Mouse (Mus musculus): ENCODE measurements at regions not wholly inside any gene's neighbourhood (a gene's known extent, or its start where the extent isn't known, plus 50 kb on each side); places are given as distances from the start of the nearest gene placed in this dataset.
"Not testable (repeated sequence)": the region's sequence is repeated elsewhere in the genome, so short reads cannot be mapped to it uniquely, and the experiment has no call there.

GRCm38 (mm10) chr3:56980593-56981304, 321.0 kb downstream of the Tm4sf1 start:
- no peak for DNase-seq (ENCODE audit: low spot score)

- no peak for DNase-seq (ENCODE audit: low spot score)
Observed at GRCm38 (mm10) chr3:56966008-56966407, 335.8 kb downstream of the Tm4sf1 start.

GRCm38 (mm10) chr3:56965444-56965843, 336.3 kb downstream of the Tm4sf1 start:
- no peak for DNase-seq (ENCODE audit: low spot score)

GRCm38 (mm10) chr3:56964156-56964555, 337.6 kb downstream of the Tm4sf1 start:
- DNase-seq (ENCODE audit: low spot score), result no peak

- no peak for DNase-seq (ENCODE audit: low spot score)
Observed at GRCm38 (mm10) chr3:56963251-56963650, 338.5 kb downstream of the Tm4sf1 start.

- no peak for DNase-seq (ENCODE audit: low spot score)
Observed at GRCm38 (mm10) chr3:56962248-56963013, 339.4 kb downstream of the Tm4sf1 start.

- DNase-seq (ENCODE audit: low spot score), result no peak
Observed at GRCm38 (mm10) chr3:56956978-56957377, 344.8 kb downstream of the Tm4sf1 start.

- DNase-seq (ENCODE audit: low spot score), result no peak
Observed at GRCm38 (mm10) chr3:56955799-56956121, 346.0 kb downstream of the Tm4sf1 start.

GRCm38 (mm10) chr3:56955098-56955798, 346.5 kb downstream of the Tm4sf1 start:
- DNase-seq (ENCODE audit: low spot score), result no peak

GRCm38 (mm10) chr3:56942557-56942956, 359.2 kb downstream of the Tm4sf1 start:
- DNase-seq (ENCODE audit: low spot score), result not testable (repeated sequence)

- not testable (repeated sequence) for DNase-seq (ENCODE audit: low spot score)
Observed at GRCm38 (mm10) chr3:56928940-56929339, 372.8 kb downstream of the Tm4sf1 start.

GRCm38 (mm10) chr3:56898491-56898890, 403.3 kb downstream of the Tm4sf1 start:
- DNase-seq (ENCODE audit: low spot score), result no peak

- no peak for DNase-seq (ENCODE audit: low spot score)
Observed at GRCm38 (mm10) chr3:56877062-56877461, 424.7 kb downstream of the Tm4sf1 start.

GRCm38 (mm10) chr3:56863591-56863990, 438.2 kb downstream of the Tm4sf1 start:
- DNase-seq (ENCODE audit: low spot score), result no peak

- DNase-seq (ENCODE audit: low spot score), result no peak
Observed at GRCm38 (mm10) chr3:56859841-56860240, 441.9 kb downstream of the Tm4sf1 start.

- no peak for DNase-seq (ENCODE audit: low spot score)
Observed at GRCm38 (mm10) chr3:56845462-56845770, 456.4 kb downstream of the Tm4sf1 start.

GRCm38 (mm10) chr3:56844681-56845461, 456.9 kb downstream of the Tm4sf1 start:
- no peak for DNase-seq (ENCODE audit: low spot score)

- no peak for DNase-seq (ENCODE audit: low spot score)
Observed at GRCm38 (mm10) chr3:56837176-56837575, 464.6 kb downstream of the Tm4sf1 start.

- no peak for DNase-seq (ENCODE audit: low spot score)
Observed at GRCm38 (mm10) chr3:56830315-56831097, 471.3 kb downstream of the Tm4sf1 start.

GRCm38 (mm10) chr3:56824157-56824556, 477.6 kb downstream of the Tm4sf1 start:
- DNase-seq (ENCODE audit: low spot score), result no peak

- DNase-seq (ENCODE audit: low spot score), result no peak
Observed at GRCm38 (mm10) chr3:56810548-56811071, 491.2 kb downstream of the Tm4sf1 start.
